Mouse (Mus musculus) kidney, embryonic 16.5 days (tissue): ENCODE data around the gene Zfp940. TPM values are rescaled to one million over a fixed set of nuclear protein-coding genes. Genes with fewer than 3 reads are reported as not detected.

ENCODE experiments used
- ATAC-seq: fragments of 200-750 bp; cut with Nextera tagmentation; 2 replicates; pipeline ENCODE4 v1.8.0; 2017; ENCODE audit warnings: moderate TSS enrichment; ENCODE audit not compliant: low FRiP score, low TSS enrichment
- H3K27ac ChIP-seq: fragments of 300-500 bp; sonication (generic); 2 replicates; pipeline ENCODE4 v1.5.1; 2014; ENCODE audit warnings: low read length
- H3K27me3 ChIP-seq: fragments of 300-500 bp; sonication (generic); 2 replicates; pipeline ENCODE4 v1.6.1; 2014; ENCODE audit warnings: low read length, control low read depth, mixed read lengths; ENCODE audit not compliant: insufficient read depth
- H3K36me3 ChIP-seq: fragments of 300-500 bp; sonication (generic); 2 replicates; pipeline ENCODE4 v1.6.1; 2014; ENCODE audit warnings: low read length, control low read depth, mixed read lengths; ENCODE audit not compliant: insufficient read depth
- H3K4me1 ChIP-seq: fragments of 300-500 bp; sonication (generic); 2 replicates; pipeline ENCODE4 v1.6.1; 2014; ENCODE audit warnings: low read length, control low read depth, mixed read lengths; ENCODE audit not compliant: insufficient read depth
- H3K4me2 ChIP-seq: fragments of 300-500 bp; sonication (generic); replicated peaks from 2 replicates; pipeline ENCODE4 v1.6.1; 2014; ENCODE audit warnings: low read depth, low read length
- H3K4me3 ChIP-seq: fragments of 300-500 bp; sonication (generic); 2 replicates; pipeline ENCODE4 v1.5.1; 2014; ENCODE audit warnings: mild to moderate bottlenecking, low read length
- H3K9ac ChIP-seq: fragments of 300-500 bp; sonication (generic); replicated peaks from 2 replicates; pipeline ENCODE4 v1.6.1; 2014; ENCODE audit warnings: low read length
- H3K9me3 ChIP-seq: fragments of 300-500 bp; sonication (generic); 2 replicates; pipeline ENCODE4 v1.6.1; 2016; ENCODE audit warnings: low read length, control low read depth
- WGBS: fragments of 180-500 bp; shearing (Covaris S2); extraction: QIAGEN DNeasy Blood & Tissue Kit; methylation state at CpG from one replicate; pipeline ENCODE4 v1.1.7; 2014; 5-methylcytosine and 5-hydroxymethylcytosine counted together
- polyA plus RNA-seq: library from polyadenylated mRNA; unstranded; fragments of >200 nt; fragmentation: Nextera tagmentation; extraction: Ambion mirVana; gene quantifications from 2 replicates; pipeline ENCODE4 v1.2.1, GENCODE M21; 2015

Gene Zfp940
- polyA plus RNA-seq, 1 experiment from 2014 or later = 6.4 TPM

DNA sequence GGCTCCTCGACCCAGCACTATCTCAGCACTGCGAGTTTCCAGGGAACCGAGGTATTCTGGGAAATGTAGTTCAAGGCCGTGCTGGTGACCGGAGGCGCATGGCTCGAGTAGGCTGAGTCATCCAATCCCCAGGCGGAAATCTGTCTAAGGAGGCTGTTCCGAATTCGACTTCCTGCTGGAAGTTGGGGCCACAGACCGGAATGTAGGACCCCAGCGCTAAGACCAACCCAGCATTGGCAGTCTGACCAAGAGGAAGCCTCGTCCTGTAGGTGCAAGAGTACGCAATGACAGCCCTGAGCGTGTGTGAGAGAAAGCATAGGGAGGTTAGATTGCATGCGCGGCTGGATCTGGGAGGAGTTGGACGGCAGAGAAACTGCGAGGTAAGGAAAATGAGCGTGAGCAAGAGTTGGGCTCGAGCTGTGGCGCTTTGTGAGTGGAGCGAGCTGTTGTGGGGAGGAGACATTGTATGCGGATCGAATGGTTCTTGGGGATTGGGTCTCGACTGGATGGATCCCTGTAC lies 37.5 kb downstream of the Zfp940 start, which contains the start of gene Zfp790:
Gene Zfp790, plus strand, starts transcription at position 205 of the 520 bp plus-strand sequence.
- Histone ChIP-seq H3K36me3 (0 out of 2 replicates have a peak, but pooled peaks cover 3% of the 10 kb centered on the region), H3K4me3 (peak within 1 kb of the TSS; percentile 65), H3K27me3 (no peaks in the 10 kb centered on the region), H3K4me2 (peak within 1 kb of the TSS; percentile 90), H3K9me3 (no peaks in the 10 kb centered on the region), H3K27ac (peak within 1 kb of the TSS; percentile 89), H3K9ac (peak within 1 kb of the TSS; percentile 76), H3K4me1 (peaks cover 27% of the 10 kb centered on the region)
- peak; percentile 97 for ATAC-seq
- WGBS = under 1% methylated on average over 26 of the region's 26 CpGs

DNA sequence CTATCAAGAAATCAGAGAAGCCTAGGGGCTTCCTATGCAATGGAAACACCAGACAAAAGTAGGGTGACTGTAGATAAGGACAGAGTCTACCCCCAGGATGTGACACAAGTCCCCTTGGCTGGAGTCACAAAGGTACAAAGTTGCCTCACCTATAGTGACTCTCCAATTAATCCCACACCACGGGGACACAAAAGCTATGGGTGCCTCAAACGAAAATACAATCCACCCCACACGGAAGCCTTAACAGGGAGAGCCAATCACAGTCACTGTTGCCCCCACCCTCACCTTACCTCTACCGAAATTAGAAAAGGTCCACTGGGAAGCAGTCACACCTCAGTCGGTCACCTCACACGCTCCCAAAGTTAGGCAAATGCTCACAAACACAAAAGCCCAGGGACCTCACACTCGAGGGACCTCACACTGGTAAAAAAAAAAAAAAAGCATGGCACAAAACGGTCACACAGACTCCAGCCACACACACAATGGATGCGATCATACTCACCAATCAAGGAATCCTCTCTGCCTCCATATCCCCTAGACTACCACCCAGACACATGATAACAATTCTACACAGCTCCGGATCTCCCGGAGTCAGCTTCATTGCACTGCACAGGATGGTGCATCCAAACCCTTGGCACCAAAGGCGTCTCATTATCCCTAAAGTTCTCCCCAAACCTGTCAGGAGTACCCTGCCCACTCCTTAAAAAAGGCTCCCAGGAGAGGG lies 38.2 kb downstream of the Zfp940 start:
- peak; percentile 25 for ATAC-seq
- H3K27ac ChIP-seq = peak overlapping the region; percentile 41

DNA sequence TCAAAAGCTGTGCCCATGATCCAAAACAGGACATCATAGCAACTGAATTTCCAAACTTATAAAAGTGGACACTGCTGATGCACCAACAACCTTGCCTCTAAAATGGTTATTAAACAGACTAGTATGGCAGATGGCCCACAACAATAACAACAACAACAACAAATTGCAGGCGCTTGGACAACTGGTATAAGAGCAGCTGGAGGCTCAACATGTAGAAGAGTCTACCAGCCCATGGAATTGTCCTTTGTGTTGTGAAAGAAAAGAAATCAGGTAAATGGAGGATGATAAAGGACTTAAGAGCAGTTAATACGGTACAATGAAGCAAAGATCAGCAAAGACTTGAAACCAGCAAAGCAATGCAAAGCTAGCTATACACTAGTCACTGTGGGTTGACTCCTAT lies 39.1 kb downstream of the Zfp940 start:
- Histone ChIP-seq H3K4me2 (no peak overlapping the region; the same call in 1 of the 2 replicates), H3K4me1 (peaks cover 25% of the 10 kb centered on the region), H3K4me3 (no peak overlapping the region), H3K9ac (no peak overlapping the region), H3K9me3 (0 out of 2 replicates have a peak, but pooled peaks cover 2% of the 10 kb centered on the region), H3K36me3 (0 out of 2 replicates have a peak, but pooled peaks cover 3% of the 10 kb centered on the region), H3K27ac (no peak overlapping the region), H3K27me3 (no peaks in the 10 kb centered on the region)
- 86% methylated on average over 2 of the region's 2 CpGs for WGBS
- no peak for ATAC-seq

More for the DNA sequence above, 38.2 kb downstream of the Zfp940 start:
- Histone ChIP-seq H3K9me3 (0 out of 2 replicates have a peak, but pooled peaks cover 2% of the 10 kb centered on the region), H3K4me2 (peak overlapping the region; percentile 90), H3K27me3 (no peaks in the 10 kb centered on the region), H3K4me3 (peak overlapping the region; percentile 65), H3K4me1 (peaks cover 27% of the 10 kb centered on the region), H3K36me3 (0 out of 2 replicates have a peak, but pooled peaks cover 3% of the 10 kb centered on the region), H3K9ac (peak overlapping the region; percentile 76)
- 5% methylated on average over 12 of the region's 12 CpGs for WGBS

DNA sequence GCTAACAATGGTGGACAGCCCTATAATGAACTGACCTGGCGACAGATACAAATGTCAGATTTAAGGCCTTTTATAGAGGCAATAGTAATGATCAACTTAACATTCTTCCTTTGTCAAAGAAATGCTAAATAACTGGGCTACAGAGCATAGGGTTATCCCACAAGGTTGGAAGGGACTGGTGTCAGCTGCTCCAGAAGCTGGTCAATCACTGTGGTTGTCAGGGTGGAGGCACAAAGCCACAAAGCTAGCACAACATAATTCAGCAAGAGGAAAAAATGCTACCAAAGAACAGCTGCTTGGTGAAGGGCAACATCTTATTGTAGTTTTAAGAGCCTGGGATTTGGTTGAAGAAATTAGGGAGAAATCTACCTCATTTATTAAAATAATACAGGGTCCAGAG lies 41.2 kb downstream of the Zfp940 start:
- no peak overlapping the region for H3K4me3 ChIP-seq
- WGBS = 90% methylated on average over 1 of the region's 1 CpGs
- peaks cover 18% of the 10 kb centered on the region for H3K4me1 ChIP-seq
- no peak overlapping the region for H3K4me2 ChIP-seq
- H3K9me3 ChIP-seq = 0 out of 2 replicates have a peak, but pooled peaks cover 2% of the 10 kb centered on the region
- H3K27me3 ChIP-seq = no peaks in the 10 kb centered on the region
- ATAC-seq = no peak
- H3K9ac ChIP-seq = no peak overlapping the region
- no peak overlapping the region for H3K27ac ChIP-seq
- H3K36me3 ChIP-seq = 0 out of 2 replicates have a peak, but pooled peaks cover 3% of the 10 kb centered on the region

DNA sequence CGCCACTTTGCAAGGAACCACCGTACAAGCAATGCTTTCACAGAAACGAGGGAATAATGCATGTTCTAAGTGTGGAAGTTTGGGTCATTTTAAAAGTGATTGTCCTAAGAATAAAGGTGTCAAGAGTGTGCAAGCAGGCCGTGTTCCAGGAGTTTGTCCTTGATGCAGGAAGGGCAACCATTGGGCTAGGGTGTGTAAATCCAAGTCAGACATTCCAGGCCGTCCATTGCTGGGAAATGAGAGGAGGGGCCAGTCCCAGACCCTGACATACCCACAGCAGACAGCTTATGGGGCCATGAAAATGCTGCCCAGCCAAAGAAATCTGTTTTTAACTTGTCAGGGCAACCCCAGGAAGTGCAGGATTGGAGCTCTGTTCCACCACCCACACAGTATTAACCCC lies 46.4 kb downstream of the Zfp940 start:
- H3K4me3 ChIP-seq = no peak overlapping the region
- WGBS = 85% methylated on average over 5 of the region's 5 CpGs
- H3K9ac ChIP-seq = no peak overlapping the region
- no peaks in the 10 kb centered on the region for H3K27me3 ChIP-seq
- 0 out of 2 replicates have a peak, but pooled peaks cover 3% of the 10 kb centered on the region for H3K36me3 ChIP-seq
- ATAC-seq = no peak
- no peaks in the 10 kb centered on the region for H3K4me1 ChIP-seq
- H3K4me2 ChIP-seq = no peak overlapping the region
- 0 out of 2 replicates have a peak, but pooled peaks cover 2% of the 10 kb centered on the region for H3K9me3 ChIP-seq
- H3K27ac ChIP-seq = no peak overlapping the region

DNA sequence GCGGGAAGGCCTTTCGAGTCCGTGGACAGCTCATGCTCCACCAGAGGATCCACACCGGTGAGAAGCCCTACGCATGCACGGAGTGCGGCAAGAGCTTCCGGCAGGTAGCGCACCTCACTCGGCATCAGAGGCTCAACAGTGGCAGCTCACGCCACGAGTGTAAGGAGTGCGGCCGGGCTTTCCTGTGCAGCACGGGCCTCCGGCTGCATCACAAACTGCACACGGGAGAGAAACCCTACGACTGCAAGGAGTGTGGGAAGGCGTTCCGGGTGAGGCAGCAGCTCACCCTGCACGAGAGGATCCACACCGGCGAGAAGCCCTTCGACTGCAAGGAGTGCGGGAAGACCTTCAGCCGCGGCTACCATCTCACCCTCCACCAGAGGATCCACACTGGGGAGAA lies 60.6 kb downstream of the Zfp940 start:
- H3K4me3 ChIP-seq = no peak overlapping the region
- H3K4me2 ChIP-seq = peak overlapping the region; percentile 25; the same call in 1 of the 2 replicates
- peaks cover 55% of the 10 kb centered on the region for H3K36me3 ChIP-seq
- peaks cover 3% of the 10 kb centered on the region; the same call in 1 of the 2 replicates for H3K27me3 ChIP-seq
- no peak overlapping the region for H3K27ac ChIP-seq
- H3K9me3 ChIP-seq = peaks cover 21% of the 10 kb centered on the region
- H3K9ac ChIP-seq = no peak overlapping the region
- no peak for ATAC-seq
- WGBS = 32% methylated on average over 27 of the region's 27 CpGs
- no peaks in the 10 kb centered on the region for H3K4me1 ChIP-seq

DNA sequence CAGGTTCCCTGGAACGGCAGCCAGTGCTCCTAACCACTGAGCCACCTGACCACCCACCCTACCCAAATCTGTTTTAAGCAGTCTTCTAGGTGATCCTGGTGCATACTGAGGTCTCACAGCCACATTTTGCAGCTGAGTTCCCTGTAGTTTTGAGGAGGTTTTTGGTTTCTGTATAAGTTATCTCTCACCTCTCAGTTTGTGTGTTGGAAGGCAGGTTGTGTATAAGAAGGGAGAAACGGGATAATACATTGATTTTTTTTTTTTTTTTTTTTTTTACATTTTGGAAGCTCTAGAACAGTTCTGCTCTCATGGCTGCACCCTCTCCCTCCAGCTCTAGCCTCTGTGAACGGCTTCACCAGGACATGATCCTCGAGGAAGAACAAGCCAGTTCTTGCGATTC lies 67.6 kb downstream of the Zfp940 start:
- Histone ChIP-seq H3K27ac (no peak overlapping the region), H3K27me3 (no peaks in the 10 kb centered on the region), H3K4me3 (peak overlapping the region; percentile 82), H3K36me3 (peaks cover 38% of the 10 kb centered on the region), H3K9me3 (no peaks in the 10 kb centered on the region), H3K9ac (peak overlapping the region; percentile 92; the same call in 1 of the 2 replicates), H3K4me1 (peaks cover 5% of the 10 kb centered on the region), H3K4me2 (peak overlapping the region; percentile 78)
- 73% methylated on average over 5 of the region's 5 CpGs for WGBS
- ATAC-seq = no peak

DNA sequence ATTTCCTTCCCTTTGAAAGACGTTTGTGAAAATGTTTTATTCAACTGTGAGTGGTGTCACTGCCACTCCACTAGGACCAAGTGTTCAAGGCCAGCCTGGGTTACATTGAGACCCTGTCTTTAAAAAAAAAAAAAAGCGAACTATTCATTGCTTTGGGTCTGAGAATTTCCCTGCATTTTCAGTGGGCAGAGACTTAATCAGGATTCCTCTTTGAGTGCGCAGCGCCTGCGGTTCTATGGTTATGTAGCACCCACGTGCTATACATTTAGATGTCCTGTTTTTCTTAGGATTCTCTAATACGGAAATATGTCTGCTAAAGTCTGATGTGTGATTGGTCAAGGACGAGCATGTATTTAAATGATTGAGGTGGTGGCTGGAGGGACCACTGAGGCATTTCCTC lies 68.4 kb downstream of the Zfp940 start:
- ATAC-seq = no peak
- Histone ChIP-seq H3K4me2 (peak overlapping the region; percentile 78), H3K9ac (peak overlapping the region; percentile 92), H3K9me3 (no peaks in the 10 kb centered on the region), H3K27me3 (no peaks in the 10 kb centered on the region), H3K4me1 (peaks cover 5% of the 10 kb centered on the region), H3K36me3 (peaks cover 29% of the 10 kb centered on the region), H3K27ac (no peak overlapping the region), H3K4me3 (peak overlapping the region; percentile 82)
- 56% methylated on average over 8 of the region's 8 CpGs for WGBS

DNA sequence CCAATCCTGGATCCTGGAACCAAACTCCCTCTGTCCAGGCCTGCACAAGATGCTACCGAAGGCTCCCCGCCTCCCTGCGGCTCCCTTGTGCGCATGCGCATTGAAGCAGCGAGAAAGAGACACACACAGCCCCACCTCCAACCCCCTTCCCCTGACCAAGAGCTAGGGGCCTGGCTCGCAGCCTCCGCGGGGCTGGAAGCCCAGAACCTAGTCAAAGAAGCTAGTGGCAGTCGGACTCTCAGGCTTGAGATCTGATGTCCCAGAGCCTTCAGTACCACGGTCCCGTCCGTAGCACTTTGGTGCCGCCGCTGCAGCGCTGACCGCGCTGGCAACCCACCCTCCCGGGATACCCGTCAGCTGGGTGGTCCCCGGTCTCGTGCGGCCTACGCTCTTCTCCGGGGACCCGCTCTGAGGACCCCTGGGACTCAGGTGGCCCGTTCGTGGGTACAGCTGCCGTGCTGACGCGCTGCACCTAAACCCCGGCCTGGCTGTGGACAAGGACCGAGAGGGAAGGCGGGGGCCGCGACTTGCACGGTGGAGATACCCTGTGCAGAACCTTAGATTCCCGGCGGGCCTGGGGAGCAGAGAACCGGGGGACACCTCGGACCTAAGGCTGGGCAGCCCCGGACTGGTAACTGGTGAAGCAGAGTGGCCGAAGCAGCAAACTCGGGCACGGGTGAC lies 69.5 kb downstream of the Zfp940 start, which contains the start of gene Zfp30:
Gene Zfp30, plus strand, starts transcription at position 128 of the 681 bp plus-strand sequence.
- H3K4me3 ChIP-seq = peak within 1 kb of the TSS; percentile 82
- peak within 1 kb of the TSS; percentile 92 for H3K9ac ChIP-seq
- WGBS = under 1% methylated on average over 45 of the region's 45 CpGs
- peak within 1 kb of the TSS; percentile 78 for H3K4me2 ChIP-seq
- H3K4me1 ChIP-seq = peaks cover 5% of the 10 kb centered on the region
- peak; percentile 98 for ATAC-seq
- peak within 1 kb of the TSS; percentile 89 for H3K27ac ChIP-seq
- H3K27me3 ChIP-seq = no peaks in the 10 kb centered on the region
- H3K36me3 ChIP-seq = peaks cover 22% of the 10 kb centered on the region
- no peaks in the 10 kb centered on the region for H3K9me3 ChIP-seq
